ENCODE assay signal across 13 mouse cellular contexts in genomic region chr2:146646237-146646972, GRCm38 (mm10).
DNase-seq lines count a peak whose midpoint lies in the region; ATAC-seq lines count a peak whose summit lies in the region.
"Had no signal": no experiment of that assay in that cellular context is flagged by ENCODE, and none has a peak within 500 bp of the region (broad histone marks: within the 10 kb centered on the region; RNA-seq: fewer than 3 reads in every experiment).

No protein-coding gene starts in this region.

- H3K4me1 ChIP-seq in kidney, embryonic 14.5 days (ENCODE audit: control insufficient read depth, insufficient read depth, low read length), result no peaks in the 10 kb centered on the region
- peaks cover 8% of the 10 kb centered on the region; the same call in 1 of the 2 replicates for H3K4me1 ChIP-seq in forebrain, embryonic 16.5 days (replicated peaks; ENCODE audit: control insufficient read depth, insufficient read depth, low read length)
- no peaks in the 10 kb centered on the region for H3K4me1 ChIP-seq in limb, embryonic 11.5 days (ENCODE audit: control insufficient read depth, insufficient read depth, low read length)
- H3K4me1 ChIP-seq in neural tube, embryonic 15.5 days, result peaks cover 8% of the 10 kb centered on the region

- no peak overlapping the region for H3K4me3 ChIP-seq in kidney, embryonic 14.5 days (ENCODE audit: low read length)
- H3K4me3 ChIP-seq in forebrain, embryonic 16.5 days (replicated peaks; ENCODE audit: low read length), result no peak overlapping the region
- no peak overlapping the region for H3K4me3 ChIP-seq in limb, embryonic 11.5 days (ENCODE audit: low read depth, low read length)
- peak overlapping the region; percentile 16 for H3K4me3 ChIP-seq in neural tube, embryonic 15.5 days (replicated peaks)

- 19% methylated on average over 16 of the region's 16 CpGs for WGBS in kidney, embryonic 14.5 days
- 2% methylated on average over 16 of the region's 16 CpGs for WGBS in forebrain, embryonic 16.5 days
- 30% methylated on average over 16 of the region's 16 CpGs for WGBS in limb, embryonic 11.5 days
- 16% methylated on average over 16 of the region's 16 CpGs for WGBS in neural tube, embryonic 15.5 days

- no peak for DNase-seq in kidney, postnatal 14 days
- DNase-seq in limb, embryonic 11.5 days (ENCODE audit: low spot score), result peak; percentile 48
- DNase-seq in urinary bladder, adult 18-20 months (ENCODE audit: low spot score in 2 of 2), result no peak
- DNase-seq in cerebellum, adult 9-10 months, result no peak
- DNase-seq: adrenal gland, postnatal 14 days; left cerebral cortex, postnatal 4 days; lung, postnatal 4 days had no signal

- peak overlapping the region; percentile 45; the same call in 1 of the 2 replicates for H3K27ac ChIP-seq in kidney, embryonic 14.5 days (ENCODE audit: low read depth, low read length)
- no peak overlapping the region for H3K27ac ChIP-seq in forebrain, embryonic 16.5 days (ENCODE audit: low read length)
- H3K27ac ChIP-seq in limb, embryonic 11.5 days (replicated peaks; ENCODE audit: low read depth, low read length), result no peak overlapping the region
- H3K27ac ChIP-seq in neural tube, embryonic 15.5 days (replicated peaks), result 0 out of 2 replicates have a peak overlapping the region, but pooled peaks have one; percentile 41

- H3K9me3 ChIP-seq in kidney, embryonic 14.5 days (ENCODE audit: control insufficient read depth, low read length), result no peaks in the 10 kb centered on the region
- no peaks in the 10 kb centered on the region for H3K9me3 ChIP-seq in forebrain, embryonic 16.5 days (ENCODE audit: control insufficient read depth, low read length)
- H3K9me3 ChIP-seq in limb, embryonic 11.5 days (ENCODE audit: control insufficient read depth, low read length), result no peaks in the 10 kb centered on the region
- no peaks in the 10 kb centered on the region for H3K9me3 ChIP-seq in neural tube, embryonic 15.5 days (replicated peaks)

- no peaks in the 10 kb centered on the region for H3K27me3 ChIP-seq in kidney, embryonic 14.5 days (ENCODE audit: control insufficient read depth, insufficient read depth, low read length)
- H3K27me3 ChIP-seq in forebrain, embryonic 16.5 days (replicated peaks; ENCODE audit: control insufficient read depth, insufficient read depth, low read length), result no peaks in the 10 kb centered on the region
- no peaks in the 10 kb centered on the region for H3K27me3 ChIP-seq in limb, embryonic 11.5 days (ENCODE audit: control insufficient read depth, insufficient read depth, low read length)
- H3K27me3 ChIP-seq in neural tube, embryonic 15.5 days (replicated peaks), result no peaks in the 10 kb centered on the region

- peak; percentile 92 for ATAC-seq in kidney, embryonic 14.5 days (ENCODE audit: low FRiP score, low TSS enrichment)
- peak; percentile 80 for ATAC-seq in forebrain, embryonic 16.5 days
- ATAC-seq in limb, embryonic 11.5 days (ENCODE audit: insufficient number of reproducible peaks, low FRiP score, low TSS enrichment, low read depth), result peak; percentile 57; the same call in 1 of the 2 replicates
- peak; percentile 89 for ATAC-seq in neural tube, embryonic 15.5 days (ENCODE audit: low FRiP score)
- ATAC-seq in megakaryocyte-erythroid progenitor cell, adult 5-6 weeks (replicated peaks; ENCODE audit: low FRiP score, low TSS enrichment, poor library complexity, severe bottlenecking), result no peak
- ATAC-seq: Patski had no signal

- no peak overlapping the region for H3K4me2 ChIP-seq in kidney, embryonic 14.5 days (replicated peaks; ENCODE audit: low read depth, low read length)
- H3K4me2 ChIP-seq in forebrain, embryonic 16.5 days (ENCODE audit: low read length), result peak overlapping the region; percentile 30
- H3K4me2 ChIP-seq in limb, embryonic 11.5 days (ENCODE audit: low read depth, severe bottlenecking), result no peak overlapping the region; the same call in 1 of the 2 replicates
- H3K4me2 ChIP-seq in neural tube, embryonic 15.5 days, result peak overlapping the region; percentile 49
- H3K4me2 ChIP-seq: heart, embryonic 11.5 days had no signal

- no peaks in the 10 kb centered on the region for H3K36me3 ChIP-seq in kidney, embryonic 14.5 days (ENCODE audit: control insufficient read depth, insufficient read depth, low read length)
- no peaks in the 10 kb centered on the region for H3K36me3 ChIP-seq in forebrain, embryonic 16.5 days (ENCODE audit: control insufficient read depth, insufficient read depth)
- H3K36me3 ChIP-seq in limb, embryonic 11.5 days (ENCODE audit: control insufficient read depth, insufficient read depth, low read length), result no peaks in the 10 kb centered on the region
- no peaks in the 10 kb centered on the region for H3K36me3 ChIP-seq in neural tube, embryonic 15.5 days

- no peak overlapping the region for H3K9ac ChIP-seq in kidney, embryonic 14.5 days (ENCODE audit: low read depth, low read length)
- H3K9ac ChIP-seq in forebrain, embryonic 16.5 days (replicated peaks; ENCODE audit: low read depth, low read length), result no peak overlapping the region
- H3K9ac ChIP-seq in limb, embryonic 11.5 days (ENCODE audit: low read length), result no peak overlapping the region
- H3K9ac ChIP-seq in neural tube, embryonic 15.5 days (replicated peaks), result no peak overlapping the region

Comparison
In these comparisons a context has a peak if more than half of its experiments do, and no peak if none do; other contexts are left out.
1. H3K27ac ChIP-seq: peak in kidney, embryonic 14.5 days (single experiment) and neural tube, embryonic 15.5 days (single experiment); none in forebrain, embryonic 16.5 days (single experiment) and limb, embryonic 11.5 days (single experiment).
2. H3K4me2 ChIP-seq: peak in forebrain, embryonic 16.5 days (single experiment) and neural tube, embryonic 15.5 days (single experiment); none in kidney, embryonic 14.5 days (single experiment) and limb, embryonic 11.5 days (single experiment).